Mouse (Mus musculus) CD8-positive naive resting alpha-beta T cell, adult 2 months (primary cell): Measurements from ENCODE around the gene Hvcn1.
"Not testable (repeated sequence)": the region's sequence is repeated elsewhere in the genome, so short reads cannot be mapped to it uniquely, and the experiment has no call there.

Experiments used
- DNase-seq, 2 experiments: peaks; one replicate each; pipeline ENCODE4 v3.0.0; 2022; ENCODE audit warnings: low read depth in 2 of 2, low spot score in 2 of 2

Gene Hvcn1

DNA sequence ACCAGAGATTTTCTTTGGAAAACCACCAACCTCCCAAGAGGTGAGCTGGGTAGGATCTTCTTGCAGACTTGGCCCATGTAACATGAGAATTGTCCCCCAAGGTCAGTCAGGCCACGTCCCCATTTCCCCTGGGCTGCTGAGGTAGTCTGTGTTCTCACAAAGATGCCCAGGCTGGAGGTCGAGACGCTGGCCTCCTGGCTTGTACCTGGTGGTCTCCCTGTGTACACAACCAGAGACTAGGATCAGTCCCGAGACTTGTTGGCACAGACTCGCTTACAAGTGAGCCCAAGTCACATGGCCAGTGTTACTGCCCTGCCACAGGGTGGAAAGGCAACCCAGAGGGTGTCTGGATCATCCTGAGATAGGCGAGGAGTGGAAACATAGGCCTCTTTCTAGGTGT lies 4.7 kb upstream of the Hvcn1 start:
- no peak for DNase-seq

DNA sequence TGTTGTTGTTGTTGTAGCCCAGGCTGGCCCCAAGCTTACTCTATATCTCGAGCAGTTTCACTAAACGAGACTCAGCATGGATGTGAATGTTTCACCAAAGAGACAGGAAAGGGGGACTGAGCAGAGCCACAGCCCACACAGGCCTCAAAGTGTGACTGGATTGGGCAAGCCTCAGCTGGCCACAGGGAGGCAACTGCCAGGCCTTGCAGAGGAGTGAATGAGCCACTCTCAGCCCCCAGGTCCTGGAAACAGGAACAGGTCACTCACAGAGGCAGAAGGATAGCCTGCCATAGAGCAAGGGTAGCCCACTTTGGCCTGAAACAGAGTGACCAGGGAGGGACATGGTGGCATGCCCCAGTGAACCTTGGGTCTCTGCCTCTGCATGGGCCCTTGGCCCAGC lies 2.4 kb upstream of the Hvcn1 start:
- DNase-seq = no peak

DNA sequence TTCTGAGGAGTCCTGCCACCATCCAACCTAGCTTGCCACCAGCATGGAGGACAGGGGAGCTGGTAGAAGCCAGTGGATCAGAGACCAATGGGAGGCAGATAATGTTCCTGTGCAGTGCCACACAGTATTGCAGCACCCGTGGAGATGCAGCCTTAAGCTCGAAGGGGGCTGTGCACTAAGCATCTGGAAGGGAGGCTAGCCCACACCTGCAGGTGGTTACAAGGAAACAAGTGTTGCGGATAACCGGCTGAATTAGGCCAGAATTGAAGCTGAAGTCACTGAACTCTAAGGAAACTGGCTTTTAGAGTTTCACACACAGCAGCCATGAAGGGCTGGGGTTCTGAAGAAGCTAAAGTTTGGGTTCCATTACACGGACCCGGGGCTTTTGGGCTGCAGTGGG lies 2.3 kb downstream of the Hvcn1 start:
- no peak for DNase-seq

DNA sequence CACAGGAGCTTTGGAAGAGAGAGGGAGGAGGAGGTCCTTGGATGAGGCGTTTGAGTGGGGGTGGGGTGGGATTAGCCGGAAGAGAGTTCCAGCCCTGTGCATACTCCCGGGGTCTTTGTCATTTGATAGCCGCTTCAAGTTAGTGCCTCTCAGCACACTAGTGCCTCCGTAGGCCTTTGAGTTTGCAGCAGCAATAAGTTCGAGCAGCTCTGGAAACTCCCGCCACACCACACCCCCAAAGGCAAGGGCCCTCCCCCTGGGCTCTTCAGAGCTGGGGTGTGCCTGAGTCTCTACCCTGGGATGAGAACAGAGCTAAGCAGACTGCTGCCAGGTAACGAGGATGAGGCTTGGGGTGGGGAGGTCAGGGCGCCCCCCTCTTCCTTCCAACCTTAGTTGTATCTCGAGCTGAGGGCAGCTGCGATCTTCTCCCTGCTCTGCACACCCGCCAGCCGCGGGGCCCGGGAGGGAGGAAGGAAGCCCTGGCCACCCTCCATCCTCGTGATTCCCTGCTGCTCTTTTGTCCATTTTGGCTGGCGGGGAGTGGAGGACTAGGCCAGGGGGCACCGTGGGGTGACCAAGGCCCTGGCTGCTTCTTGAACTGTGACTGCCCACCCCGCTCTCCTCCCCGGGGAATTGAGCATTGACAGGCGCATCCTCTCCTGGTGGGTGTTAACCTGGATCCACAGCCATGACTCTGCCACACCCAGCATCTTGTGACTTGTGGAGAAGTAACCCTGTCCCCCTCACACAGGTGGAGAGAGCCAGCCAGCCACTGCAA lies 3.2 kb downstream of the Hvcn1 start:
- peak; percentile 62 to 68 for DNase-seq

DNA sequence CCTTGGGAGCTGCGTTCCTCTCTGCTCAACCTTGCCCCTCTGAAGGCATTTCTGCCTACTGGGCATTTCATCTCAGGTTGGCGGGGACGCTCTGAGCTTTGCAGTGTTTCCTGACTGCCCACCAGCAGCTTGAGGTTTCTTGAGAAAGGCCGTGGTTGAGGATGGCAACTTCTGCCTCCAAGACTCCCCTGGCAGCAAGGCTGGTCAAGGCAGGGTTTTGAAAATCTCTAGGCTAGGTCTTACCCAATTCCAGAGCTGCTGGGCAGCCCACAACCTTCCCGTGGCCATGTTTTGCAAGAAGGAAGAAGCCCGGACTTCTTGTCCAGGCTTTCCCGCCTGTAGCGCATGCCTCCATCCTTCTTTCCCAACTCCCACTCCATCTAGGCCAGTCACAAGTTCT lies 4.3 kb downstream of the Hvcn1 start:
- DNase-seq = no peak

DNA sequence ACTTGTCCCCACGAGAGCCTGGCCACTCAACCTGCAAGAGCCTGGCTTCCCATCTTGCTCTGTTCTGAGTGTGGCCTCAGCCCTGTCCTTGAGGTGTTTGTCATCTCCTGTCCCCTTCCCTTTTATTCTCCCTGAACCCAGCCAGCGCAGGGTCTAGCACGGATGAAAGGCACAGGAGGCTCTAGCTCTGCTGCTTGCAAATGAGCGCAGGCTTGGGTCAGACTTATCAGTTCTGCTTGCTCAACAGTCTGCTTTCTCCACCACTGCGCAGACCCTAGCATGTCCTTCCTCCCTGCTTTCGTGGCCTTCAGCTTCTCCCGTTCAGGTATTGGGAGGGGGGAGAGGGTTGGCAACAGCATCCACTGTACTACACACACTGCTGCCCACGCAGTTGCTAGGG lies 5.5 kb downstream of the Hvcn1 start:
- no peak for DNase-seq

DNA sequence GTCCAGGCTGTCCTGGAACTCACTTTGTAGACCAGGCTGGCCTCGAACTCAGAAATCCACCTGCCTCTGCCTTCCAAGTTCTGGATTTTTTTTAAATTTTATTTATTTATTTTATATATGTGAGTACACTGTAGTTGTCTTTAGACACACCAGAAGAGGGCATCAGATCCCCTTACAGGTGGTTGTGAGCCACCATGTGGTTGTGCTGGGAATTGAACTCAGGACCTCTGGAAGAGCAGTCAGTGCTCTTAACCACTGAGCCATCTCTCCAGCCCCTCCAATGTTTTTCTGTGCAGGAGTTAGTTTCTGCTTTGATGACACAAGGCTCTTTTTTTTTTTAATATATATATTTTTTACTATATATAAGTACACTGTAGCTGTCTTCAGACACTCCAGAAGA lies 6.2 kb downstream of the Hvcn1 start:
- not testable (repeated sequence) for DNase-seq

DNA sequence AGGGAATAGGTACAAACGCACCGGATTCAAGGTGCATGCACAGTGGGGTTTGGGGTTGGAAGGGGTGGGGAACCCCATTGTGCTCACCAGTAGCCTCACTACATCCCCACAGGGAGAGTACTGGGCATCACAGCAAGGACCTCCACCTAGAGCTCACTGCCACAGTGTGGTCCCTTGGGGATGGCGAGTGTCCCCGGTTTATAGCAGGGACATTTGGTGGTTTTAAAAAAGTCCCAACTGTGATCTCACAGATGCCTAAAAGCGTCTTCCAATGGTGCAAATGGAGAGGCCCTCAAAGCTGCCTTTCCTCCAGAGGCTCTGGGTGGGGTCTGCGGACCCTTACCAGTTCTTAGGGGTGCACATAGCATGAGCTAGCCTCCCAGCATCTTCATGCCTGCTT lies 7.3 kb downstream of the Hvcn1 start:
- DNase-seq = no peak

DNA sequence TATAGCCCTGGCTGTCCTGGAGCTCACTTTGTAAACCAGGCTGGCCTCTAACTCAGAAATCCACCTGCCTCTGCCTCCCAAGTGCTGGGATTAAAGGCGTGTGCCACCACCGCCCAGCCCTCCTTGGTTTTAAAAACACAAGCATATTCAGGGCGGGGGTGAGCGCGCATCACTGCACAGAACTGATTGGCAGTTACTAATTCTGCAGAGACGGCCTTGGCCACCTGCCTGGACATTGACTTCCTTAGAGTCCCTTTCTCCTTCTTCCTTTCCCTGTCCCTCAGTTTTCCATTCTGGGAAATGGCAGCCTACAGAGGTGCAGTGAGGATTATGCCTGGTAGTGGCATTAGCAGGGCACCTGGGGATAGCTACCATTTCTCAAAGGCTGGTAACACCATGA lies 11.0 kb downstream of the Hvcn1 start:
- no peak for DNase-seq

DNA sequence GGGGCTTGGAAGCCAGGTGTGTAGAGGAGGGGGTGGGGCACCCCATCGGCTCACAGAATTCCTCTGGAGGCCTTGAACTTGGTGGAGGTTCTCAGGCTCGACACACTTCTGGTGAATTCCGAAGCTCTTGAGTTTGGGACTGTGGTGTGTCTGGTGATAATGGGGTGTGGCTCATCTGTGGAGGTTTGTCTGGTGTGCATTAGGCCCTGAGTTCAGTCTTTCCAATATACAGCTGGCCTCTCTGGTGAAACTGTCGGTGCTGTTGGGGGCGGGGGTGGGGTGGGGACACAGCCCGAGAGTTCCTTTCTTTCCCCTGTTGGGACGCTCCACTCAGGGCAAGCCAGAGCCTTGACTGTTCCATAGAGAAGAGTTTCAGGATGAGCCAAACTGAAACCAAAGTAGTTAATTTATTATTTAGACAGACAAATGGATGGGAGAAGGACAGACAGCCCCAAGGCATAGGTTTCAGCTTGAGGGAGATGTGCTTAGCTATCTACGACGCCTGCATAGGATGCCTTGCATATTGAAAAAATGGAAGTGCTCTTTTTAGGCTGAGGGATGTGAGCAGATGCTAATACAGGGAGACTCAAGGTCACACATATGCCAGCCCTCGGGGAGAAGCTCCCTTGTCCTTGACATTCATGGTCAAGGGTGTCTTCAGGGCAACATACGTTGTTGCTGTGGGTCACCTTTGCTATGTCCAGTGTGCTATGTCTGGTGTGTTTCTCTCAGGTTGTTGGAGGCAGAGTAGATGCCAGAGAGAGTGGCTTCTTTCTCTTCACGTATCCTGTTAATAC lies 11.7 kb downstream of the Hvcn1 start:
- no peak for DNase-seq

DNA sequence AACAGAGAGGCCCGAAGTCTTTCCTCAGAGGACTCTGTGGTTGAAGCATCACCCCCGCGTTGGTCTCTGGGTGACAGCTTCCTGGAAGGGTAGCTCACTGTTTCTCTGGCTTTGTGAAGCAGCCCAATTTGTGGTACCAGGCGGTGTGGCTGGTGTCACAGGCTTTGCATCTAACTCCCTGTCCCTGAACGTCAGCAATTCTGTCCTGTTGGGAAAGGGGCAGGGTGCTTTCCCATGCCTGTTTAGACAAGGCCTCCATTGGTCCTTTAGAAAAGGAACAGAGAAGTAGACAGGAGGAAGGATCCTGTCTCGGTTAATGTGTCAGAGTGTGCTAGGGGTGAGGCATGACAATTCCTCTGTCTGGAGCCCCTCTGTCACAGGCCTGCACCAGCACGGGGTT lies 12.3 kb downstream of the Hvcn1 start:
- no peak for DNase-seq

DNA sequence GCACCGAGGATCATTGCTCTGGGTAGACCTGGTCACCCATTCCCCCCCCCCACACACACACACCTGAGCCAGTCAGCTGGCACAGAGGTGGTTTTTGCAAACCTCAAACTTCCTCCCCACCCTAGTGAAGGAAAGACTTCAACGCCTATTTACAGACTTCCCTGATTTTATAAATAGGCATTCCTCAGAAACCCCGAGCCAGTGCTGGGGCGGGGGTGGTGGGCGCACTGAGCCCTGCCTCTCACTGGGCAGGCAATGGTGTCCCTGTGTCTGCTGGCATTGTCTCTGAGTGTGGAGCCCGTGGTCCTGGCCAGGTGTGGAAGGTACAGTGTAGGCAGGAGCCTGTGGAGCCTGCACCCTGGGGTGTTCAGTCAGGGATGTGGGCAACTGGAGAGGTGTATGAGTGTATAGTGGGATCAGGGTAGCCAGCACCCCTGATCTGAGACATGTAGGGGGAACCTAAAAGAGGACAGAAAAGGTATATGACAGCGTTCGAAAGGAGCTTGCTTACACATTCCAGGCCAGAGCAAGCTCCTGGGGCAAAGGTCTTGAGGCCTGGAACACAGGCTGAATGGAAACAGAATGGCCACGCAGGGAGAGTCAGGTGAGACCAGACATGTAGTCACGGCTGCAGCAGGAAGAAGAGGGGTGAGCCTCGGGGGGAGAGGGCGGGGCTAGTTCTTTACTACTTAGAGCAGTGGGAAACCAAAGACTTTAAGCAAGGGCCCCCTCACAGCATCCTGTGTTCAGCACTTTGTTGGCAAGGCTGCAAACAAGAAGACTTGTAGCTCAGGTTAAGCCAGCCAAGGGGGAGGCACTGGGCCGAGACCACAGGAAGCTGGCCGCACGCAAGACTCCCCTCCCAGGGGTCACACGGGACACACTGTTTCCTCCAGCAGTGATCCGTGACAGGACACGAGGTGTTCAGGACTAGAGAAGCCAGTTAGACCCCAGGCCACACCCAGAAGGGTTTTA lies 13.3 kb downstream of the Hvcn1 start:
- DNase-seq = peak; percentile 52 to 71

DNA sequence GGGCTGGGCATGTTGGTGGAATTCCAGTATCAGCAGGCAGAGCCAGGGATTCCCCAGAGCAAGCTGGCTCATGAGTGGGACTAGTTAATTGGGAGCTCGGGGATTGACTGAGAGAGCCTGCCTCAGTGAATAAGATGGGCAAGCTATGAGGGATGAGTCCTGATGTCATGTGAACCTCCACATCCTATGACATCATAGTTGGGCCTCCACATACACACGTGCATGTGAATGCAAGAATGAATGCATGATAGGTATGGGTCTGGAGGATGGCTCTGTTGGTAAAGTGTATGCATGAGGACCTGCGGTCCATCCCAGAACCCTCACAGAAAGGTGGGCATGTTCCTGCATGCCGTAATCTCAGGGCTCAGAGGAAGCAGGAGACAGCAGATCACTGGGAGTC lies 14.5 kb downstream of the Hvcn1 start:
- no peak for DNase-seq

DNA sequence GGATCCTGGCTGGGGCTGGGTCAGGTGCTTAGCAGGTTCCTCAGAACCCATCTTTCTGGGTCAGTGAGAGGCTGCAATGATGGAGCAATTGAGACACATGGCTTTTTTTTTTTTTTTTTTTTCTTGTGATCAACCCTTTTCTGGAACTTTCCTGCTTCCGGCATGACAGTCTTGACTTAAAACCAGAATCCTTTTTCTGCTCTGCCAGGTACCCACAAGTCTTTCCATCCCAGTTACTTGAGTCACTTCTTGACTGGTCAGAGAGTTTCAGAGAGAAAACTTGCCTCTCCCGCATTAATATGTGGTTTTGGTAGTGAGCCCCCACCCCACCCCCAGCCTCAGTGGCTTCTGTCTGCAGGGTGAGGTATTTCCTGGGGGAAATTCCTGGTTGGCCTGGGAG lies 17.7 kb downstream of the Hvcn1 start:
- DNase-seq = no peak

DNA sequence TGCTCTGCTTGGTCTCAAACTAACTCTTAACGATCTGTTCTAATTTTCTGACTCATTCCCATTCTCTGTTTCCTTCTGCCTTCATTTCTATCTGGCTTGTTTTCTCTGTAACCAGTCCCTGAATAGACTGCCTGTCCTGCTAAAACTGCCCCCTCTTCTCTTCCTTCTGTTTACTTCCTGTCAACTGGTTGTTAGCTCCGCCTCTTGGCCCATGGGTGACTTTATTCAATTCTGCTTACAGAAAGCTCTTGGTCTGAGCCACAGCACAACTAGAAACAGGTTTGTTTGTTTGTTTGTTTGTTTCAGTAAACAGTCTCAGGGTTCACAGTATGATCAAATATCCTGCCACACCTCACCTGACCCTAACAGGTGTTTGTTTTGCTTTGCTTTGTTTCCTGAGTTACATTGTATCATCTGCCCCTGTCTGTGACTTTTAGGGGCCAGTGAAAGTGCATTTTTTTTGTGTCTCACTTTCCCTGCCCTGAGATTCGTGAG lies 21.7 kb downstream of the Hvcn1 start:
- no peak for DNase-seq

DNA sequence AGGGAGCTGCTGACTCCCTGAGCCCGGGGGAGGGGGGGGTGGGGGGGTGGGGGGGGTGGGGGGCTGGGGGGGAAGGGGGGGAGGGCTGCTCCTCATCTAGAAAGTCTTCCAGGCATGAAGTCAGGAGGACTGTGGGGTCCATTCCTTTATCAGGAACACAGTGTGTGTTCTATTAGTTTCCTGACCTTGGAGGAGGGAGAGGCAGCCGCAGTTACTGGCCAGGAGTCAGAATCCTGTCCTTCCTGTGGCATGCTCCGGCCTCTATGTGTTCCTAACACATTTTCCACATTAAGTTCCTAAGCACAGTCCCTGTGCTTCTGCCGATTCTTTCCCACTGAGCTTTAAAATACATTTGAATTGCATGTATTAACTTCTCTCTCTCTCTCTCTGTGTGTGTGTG lies 22.2 kb downstream of the Hvcn1 start:
- DNase-seq = no peak

DNA sequence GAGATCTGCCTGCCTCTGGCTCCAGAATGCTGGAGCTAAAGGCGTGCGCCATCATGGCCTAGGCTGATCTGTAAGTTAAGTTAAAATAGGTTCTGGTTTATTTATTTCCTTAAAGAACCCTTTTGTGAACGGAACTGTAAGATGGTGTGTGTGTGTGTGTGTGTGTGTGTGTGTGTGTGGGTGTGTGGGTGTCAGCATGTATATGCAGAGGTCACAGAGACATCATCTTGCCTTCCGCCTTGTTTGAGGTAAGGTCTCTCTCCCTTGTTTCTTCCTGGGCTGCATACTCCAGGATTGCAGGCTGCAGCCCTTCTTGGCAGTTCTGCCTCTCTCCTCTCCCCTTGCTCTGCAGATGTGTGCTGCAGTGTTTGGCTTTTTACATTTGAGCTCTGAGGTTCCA lies 24.2 kb downstream of the Hvcn1 start:
- peak in 1 of 2 experiments; percentile 48 for DNase-seq

DNA sequence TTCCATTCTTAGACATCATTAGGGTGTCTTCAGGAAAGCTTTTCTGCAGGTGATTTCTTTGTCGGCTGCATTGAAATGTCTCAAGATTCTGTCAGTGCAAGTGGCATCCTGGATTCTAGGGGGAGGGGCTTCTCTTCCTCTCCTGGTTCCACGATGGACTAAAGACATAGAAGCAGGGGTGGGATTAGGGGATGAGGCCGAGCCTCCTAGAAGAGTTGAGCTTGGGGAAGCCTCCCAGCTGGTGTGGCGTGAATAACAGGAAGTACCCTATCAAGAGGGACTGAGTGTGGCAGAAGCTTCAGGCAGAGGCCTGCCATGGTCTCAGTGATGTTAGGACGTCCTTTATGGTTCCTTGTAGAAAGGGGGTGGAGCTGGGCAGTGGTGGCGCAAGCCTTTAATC lies 24.8 kb downstream of the Hvcn1 start:
- no peak for DNase-seq

DNA sequence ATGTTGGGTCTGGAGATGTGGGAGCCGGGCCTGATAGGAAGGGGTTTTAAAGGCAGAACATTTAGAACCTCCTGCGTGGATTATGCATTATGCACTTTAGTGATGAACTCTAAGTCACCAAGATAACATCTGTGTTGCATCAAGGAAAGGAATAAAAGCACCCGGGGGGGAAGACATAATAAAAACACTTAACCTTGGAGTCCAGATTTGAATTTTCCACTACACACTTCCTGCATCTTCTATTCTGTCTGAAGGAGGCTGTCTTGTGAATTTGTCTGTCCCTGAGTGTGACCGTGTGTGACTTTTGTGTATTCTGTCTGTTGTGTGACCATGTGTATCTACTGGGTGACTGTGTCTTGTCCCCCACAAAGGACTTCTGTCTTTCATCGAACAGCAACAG lies 25.4 kb downstream of the Hvcn1 start:
- no peak for DNase-seq

DNA sequence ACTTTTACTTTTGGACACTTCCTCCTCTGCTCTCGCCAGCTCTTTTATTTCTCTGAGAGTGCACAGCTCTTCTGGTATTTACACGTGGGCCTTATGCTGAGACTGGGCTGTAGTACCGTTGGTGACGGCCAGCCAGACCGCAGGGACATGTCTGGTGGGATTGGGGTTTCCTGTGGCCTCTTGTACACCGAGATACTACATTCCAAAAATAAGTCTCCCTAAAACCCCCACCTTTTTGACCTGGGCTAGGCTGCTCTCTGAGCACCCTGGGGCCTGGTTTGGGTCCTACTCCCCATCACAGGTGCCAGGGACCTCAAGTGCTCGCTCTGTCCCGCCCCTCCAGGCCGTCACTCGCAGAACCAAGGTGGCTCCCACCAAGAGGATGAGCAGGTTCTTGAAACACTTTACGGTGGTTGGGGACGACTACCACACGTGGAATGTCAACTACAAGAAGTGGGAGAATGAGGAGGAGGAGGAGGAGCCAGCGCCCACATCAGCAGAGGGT lies 26.5 kb downstream of the Hvcn1 start:
- no peak for DNase-seq

DNA sequence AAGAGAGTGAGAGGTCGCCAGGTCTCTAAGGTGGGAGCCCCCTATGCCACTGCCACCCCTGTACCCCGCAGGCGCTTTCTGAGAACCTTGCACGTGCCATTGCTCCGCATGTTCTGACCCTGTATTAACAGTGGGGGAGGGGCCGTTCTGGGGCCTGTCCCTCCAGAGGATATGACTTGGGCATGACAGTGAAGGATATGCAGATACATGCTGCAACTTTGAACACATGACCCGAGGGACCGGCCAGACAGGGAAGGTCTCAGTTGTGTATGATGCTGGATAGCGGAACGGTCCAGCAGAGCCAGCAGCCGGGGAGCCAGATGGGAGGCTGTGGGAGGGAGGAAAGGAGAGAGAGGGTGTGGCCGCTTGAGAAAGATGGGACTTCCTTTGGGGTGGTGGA lies 27.1 kb downstream of the Hvcn1 start:
- DNase-seq = no peak
